Mouse (Mus musculus): ENCODE results near the gene Pck2. TPM values are rescaled to one million over a fixed set of nuclear protein-coding genes. Genes with fewer than 3 reads are reported as not detected.
A peak's percentile ranks its signal among the peaks of the same experiment; 100 is the strongest.

The Pck2 gene
- total RNA-seq (2014; fragmentation: Nextera tagmentation): 9.5 and 33.6 TPM in 2 replicates
- total RNA-seq (2017): 9.9 and 10.7 TPM in 2 replicates
- 23.9 and 34.9 TPM in 2 replicates for polyA plus RNA-seq (2012)

DNA sequence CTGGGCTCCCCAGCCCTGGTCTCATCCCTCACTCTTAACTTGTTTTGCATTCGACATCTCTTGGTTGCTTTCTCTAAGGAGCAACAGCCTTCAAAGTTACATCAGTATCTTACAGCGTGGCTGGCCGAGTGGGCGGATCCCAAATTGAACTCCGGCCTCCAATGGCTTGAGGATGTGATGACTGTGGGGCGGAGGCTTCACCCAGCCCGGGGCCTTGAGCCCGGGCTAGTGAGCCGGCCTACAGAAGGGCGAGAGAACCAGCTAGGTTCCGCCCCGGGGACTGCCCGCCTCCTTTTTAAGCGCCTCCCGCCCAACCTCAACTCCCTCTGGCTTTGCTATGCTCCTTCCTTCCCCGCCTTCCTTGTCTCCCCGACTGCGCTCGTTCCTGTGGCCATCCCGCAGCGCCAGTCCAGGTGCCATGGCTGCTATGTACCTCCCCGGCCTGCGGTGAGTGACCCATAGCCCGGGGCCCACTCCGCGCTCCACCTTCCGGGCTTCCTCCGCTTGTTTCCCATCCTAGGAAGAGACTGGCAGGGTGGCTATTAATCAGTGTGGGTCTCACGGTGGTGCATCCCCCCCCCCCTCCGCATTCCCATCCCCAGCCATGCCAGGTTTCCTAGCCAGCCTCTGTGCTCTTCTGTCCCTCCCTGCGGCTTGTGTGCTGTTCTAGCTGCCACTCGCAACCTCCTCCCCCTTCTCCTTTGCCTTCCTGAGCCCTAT lies at the start of gene Pck2:
Pck2 (plus strand) TSS at position 200 of the 720 bp plus-strand sequence.
- DNase-seq (ENCODE audit: low spot score): peak; percentile 93
- H3K4me3 ChIP-seq (ENCODE audit: low read depth, low read length): peak within 1 kb of the TSS; percentile 78
- TF ChIP-seq GATA2 (IDR thresholded peaks at IDR 0.05; ENCODE audit: borderline replicate concordance, low read depth, low read length): no peak
- TF ChIP-seq TAL1 (conservative IDR thresholded peaks at IDR 0.05; ENCODE audit: low read depth, low read length): no peak
- no peak for TF ChIP-seq GATA1 (IDR thresholded peaks at IDR 0.05; ENCODE audit: borderline replicate concordance, low read length)
- TF ChIP-seq CTCF (IDR thresholded peaks at IDR 0.05; ENCODE audit: low read depth, low read length): no peak
- TF ChIP-seq POLR2AphosphoS5 (IDR thresholded peaks at IDR 0.05; ENCODE audit: insufficient replicate concordance, low read depth, low read length): no peak
- peaks cover 39% of the 10 kb centered on the region for H3K4me1 ChIP-seq (ENCODE audit: insufficient read depth, low read depth, low read length)
- no peaks in the 10 kb centered on the region for H3K9me3 ChIP-seq (replicated peaks)
- H3K36me3 ChIP-seq (replicated peaks): peaks cover 37% of the 10 kb centered on the region
- H3K27me3 ChIP-seq (ENCODE audit: insufficient read depth, low read length): peaks cover 6% of the 10 kb centered on the region
- ATAC-seq (ENCODE audit: extremely low read depth, insufficient number of reproducible peaks, low FRiP score, poor library complexity, severe bottlenecking): peak; percentile 93

DNA sequence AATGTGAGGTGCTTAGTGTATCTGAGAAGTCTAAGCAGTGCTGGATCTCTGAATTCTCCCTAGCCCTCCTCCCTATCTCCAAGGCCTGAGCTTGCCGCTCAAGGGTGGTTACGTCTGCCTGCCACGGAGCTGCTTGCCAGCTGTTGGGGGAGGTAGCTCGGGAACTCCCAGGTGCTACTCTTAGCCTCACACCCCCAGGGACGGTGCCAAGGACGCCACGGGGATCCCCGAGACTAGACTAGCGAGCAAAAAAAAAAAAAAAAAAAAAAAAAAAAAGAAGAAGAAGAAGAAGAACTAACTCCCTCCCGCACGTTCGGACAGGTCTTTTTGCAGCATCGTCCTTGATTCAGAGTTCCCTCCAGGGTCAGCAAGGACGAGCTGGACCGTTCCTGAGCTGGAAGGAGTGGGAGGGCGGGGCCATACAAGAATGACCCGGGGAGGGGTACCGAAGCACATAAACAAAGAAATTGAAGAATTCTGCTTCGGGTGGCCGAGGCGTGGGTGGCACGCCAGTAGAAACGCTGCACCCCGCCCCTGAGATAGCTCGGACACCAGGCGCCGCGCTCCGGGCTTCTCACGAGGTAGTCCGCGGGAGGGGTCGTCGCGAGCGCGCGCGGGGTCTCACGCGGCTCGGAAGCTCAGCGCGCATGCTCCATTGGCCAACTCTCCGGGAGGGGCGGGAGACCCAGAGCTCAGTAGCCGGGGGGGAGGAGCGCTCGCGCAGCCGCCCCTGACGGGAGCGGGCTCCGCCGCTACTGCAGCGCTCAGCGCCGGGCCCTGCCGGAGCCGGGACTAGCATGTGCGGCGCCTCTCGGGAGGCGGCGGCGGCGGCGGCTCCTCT lies 49.5 kb upstream of the Pck2 start, which contains the start of gene Carmil3:
Carmil3 (plus strand) TSS at position 291 of the 841 bp plus-strand sequence.
- peaks cover 40% of the 10 kb centered on the region for H3K36me3 ChIP-seq (replicated peaks)
- ATAC-seq (ENCODE audit: extremely low read depth, insufficient number of reproducible peaks, low FRiP score, poor library complexity, severe bottlenecking) (no peak), DNase-seq (ENCODE audit: low spot score) (peak; percentile 70)
- H3K4me3 ChIP-seq (ENCODE audit: low read depth, low read length): peak within 1 kb of the TSS; percentile 75
- H3K27me3 ChIP-seq (ENCODE audit: insufficient read depth, low read length): peaks cover 15% of the 10 kb centered on the region; the same call in 1 of the 2 replicates
- H3K9me3 ChIP-seq (replicated peaks): no peaks in the 10 kb centered on the region
- TF ChIP-seq GATA2 (IDR thresholded peaks at IDR 0.05; ENCODE audit: borderline replicate concordance, low read depth, low read length) (no peak), POLR2AphosphoS5 (IDR thresholded peaks at IDR 0.05; ENCODE audit: insufficient replicate concordance, low read depth, low read length) (no peak), TAL1 (conservative IDR thresholded peaks at IDR 0.05; ENCODE audit: low read depth, low read length) (no peak), GATA1 (IDR thresholded peaks at IDR 0.05; ENCODE audit: borderline replicate concordance, low read length) (no peak), CTCF (IDR thresholded peaks at IDR 0.05; ENCODE audit: low read depth, low read length) (no peak)
- H3K4me1 ChIP-seq (ENCODE audit: insufficient read depth, low read depth, low read length): peaks cover 37% of the 10 kb centered on the region

DNA sequence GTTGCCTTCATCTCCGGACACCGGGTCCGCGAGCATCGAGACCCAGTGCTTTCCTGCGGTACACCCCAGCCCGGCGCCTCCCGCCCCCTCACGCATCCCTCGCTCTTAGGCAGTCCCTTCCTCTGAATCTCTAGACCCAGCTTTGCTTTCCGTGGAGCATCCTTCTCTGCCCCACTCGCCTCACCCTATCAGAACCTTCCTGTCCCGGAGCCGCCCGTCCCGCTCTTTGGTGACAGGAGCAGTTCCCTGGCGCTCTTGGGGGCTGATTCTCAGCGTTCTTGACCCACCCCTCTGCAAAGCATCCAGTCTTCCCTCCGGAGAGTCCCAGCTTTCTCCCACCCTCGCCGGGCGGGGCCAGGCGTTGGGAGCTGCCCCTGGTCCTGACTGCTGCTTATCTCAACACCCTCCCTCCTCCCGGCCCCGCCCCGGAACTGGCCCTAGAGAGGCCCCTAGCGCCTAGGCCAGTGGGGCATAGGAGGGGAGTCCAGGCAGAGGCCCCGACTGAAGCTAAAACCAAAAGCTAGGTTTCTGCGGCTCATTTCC lies 48.7 kb upstream of the Pck2 start:
- Histone ChIP-seq H3K4me3 (ENCODE audit: low read depth, low read length) (peak overlapping the region; percentile 75), H3K4me1 (ENCODE audit: insufficient read depth, low read depth, low read length) (peaks cover 41% of the 10 kb centered on the region), H3K9me3 (replicated peaks) (no peaks in the 10 kb centered on the region), H3K27me3 (ENCODE audit: insufficient read depth, low read length) (peaks cover 15% of the 10 kb centered on the region; the same call in 1 of the 2 replicates), H3K36me3 (replicated peaks) (peaks cover 33% of the 10 kb centered on the region)
- ATAC-seq (ENCODE audit: extremely low read depth, insufficient number of reproducible peaks, low FRiP score, poor library complexity, severe bottlenecking) (peak; percentile 93), DNase-seq (ENCODE audit: low spot score) (peak; percentile 83)
- TF ChIP-seq GATA1 (IDR thresholded peaks at IDR 0.05; ENCODE audit: borderline replicate concordance, low read length) (no peak), GATA2 (IDR thresholded peaks at IDR 0.05; ENCODE audit: borderline replicate concordance, low read depth, low read length) (no peak), POLR2AphosphoS5 (IDR thresholded peaks at IDR 0.05; ENCODE audit: insufficient replicate concordance, low read depth, low read length) (no peak), CTCF (IDR thresholded peaks at IDR 0.05; ENCODE audit: low read depth, low read length) (no peak), TAL1 (conservative IDR thresholded peaks at IDR 0.05; ENCODE audit: low read depth, low read length) (no peak)

DNA sequence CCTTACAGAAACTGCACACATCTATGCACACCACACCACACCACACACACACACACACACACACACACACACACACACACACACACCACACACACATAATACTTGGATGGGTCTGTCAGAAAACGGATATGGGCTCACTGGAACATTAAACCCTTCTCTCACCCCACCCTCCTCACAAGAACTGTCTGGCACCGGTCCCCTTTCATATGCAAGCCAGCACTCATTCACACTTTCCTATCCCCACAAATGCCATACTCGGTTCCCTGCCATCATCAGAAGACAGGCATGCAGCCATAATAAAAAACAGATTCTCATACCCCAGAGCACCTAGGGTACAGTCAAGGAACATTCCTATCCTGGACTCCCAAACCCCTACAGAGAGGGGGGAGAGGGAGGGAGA lies 48.0 kb upstream of the Pck2 start:
- H3K27me3 ChIP-seq (ENCODE audit: insufficient read depth, low read length): peaks cover 15% of the 10 kb centered on the region; the same call in 1 of the 2 replicates
- H3K4me3 ChIP-seq (ENCODE audit: low read depth, low read length): no peak overlapping the region
- DNase-seq (ENCODE audit: low spot score) (no peak), ATAC-seq (ENCODE audit: extremely low read depth, insufficient number of reproducible peaks, low FRiP score, poor library complexity, severe bottlenecking) (no peak)
- H3K36me3 ChIP-seq (replicated peaks): peaks cover 26% of the 10 kb centered on the region
- no peaks in the 10 kb centered on the region for H3K9me3 ChIP-seq (replicated peaks)
- TF ChIP-seq GATA1 (IDR thresholded peaks at IDR 0.05; ENCODE audit: borderline replicate concordance, low read length) (no peak), TAL1 (conservative IDR thresholded peaks at IDR 0.05; ENCODE audit: low read depth, low read length) (no peak), GATA2 (IDR thresholded peaks at IDR 0.05; ENCODE audit: borderline replicate concordance, low read depth, low read length) (no peak), POLR2AphosphoS5 (IDR thresholded peaks at IDR 0.05; ENCODE audit: insufficient replicate concordance, low read depth, low read length) (no peak), CTCF (IDR thresholded peaks at IDR 0.05; ENCODE audit: low read depth, low read length) (no peak)
- peaks cover 38% of the 10 kb centered on the region for H3K4me1 ChIP-seq (ENCODE audit: insufficient read depth, low read depth, low read length)

DNA sequence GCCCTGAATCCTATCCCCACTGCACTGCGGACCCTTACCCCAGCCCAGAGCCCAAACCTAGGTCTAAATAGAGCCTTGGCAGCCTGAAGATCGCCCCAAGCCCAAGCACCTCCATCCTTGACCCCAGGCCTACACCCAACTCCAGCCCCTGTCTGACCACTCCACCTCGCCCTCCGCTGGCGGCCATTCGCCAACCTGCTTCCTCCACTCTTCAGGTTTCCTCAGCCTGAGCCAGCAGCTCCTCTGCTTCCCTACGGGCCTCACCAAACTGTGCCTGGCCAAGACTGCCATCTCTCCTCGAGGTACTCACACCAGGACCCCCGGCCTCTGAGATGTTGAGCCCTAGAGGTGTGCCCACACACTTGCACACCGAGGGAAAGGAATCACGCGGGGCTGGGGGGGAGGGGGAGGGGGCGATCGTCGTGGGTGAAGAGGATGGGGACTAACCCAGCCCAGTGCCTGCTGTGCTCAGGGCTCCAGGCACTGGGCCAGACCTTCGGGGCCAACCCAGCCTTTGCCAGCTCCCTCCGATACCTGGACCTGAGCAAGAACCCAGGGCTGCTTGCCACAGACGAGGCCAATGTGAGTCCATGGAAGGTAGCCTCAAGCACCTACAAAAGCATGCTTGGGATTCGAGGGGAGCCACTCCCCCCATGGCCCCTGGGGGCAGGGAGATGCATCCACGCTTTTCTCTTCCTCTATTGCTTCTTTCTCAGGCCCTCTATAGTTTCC lies 44.4 kb upstream of the Pck2 start:
- no peaks in the 10 kb centered on the region for H3K36me3 ChIP-seq (replicated peaks)
- peaks cover 40% of the 10 kb centered on the region for H3K4me1 ChIP-seq (ENCODE audit: insufficient read depth, low read depth, low read length)
- DNase-seq (ENCODE audit: low spot score): no peak
- H3K27me3 ChIP-seq (ENCODE audit: insufficient read depth, low read length): peaks cover 34% of the 10 kb centered on the region
- TF ChIP-seq CTCF (IDR thresholded peaks at IDR 0.05; ENCODE audit: low read depth, low read length) (no peak), TAL1 (conservative IDR thresholded peaks at IDR 0.05; ENCODE audit: low read depth, low read length) (no peak), POLR2AphosphoS5 (IDR thresholded peaks at IDR 0.05; ENCODE audit: insufficient replicate concordance, low read depth, low read length) (no peak), GATA1 (IDR thresholded peaks at IDR 0.05; ENCODE audit: borderline replicate concordance, low read length) (no peak), GATA2 (IDR thresholded peaks at IDR 0.05; ENCODE audit: borderline replicate concordance, low read depth, low read length) (no peak)
- no peak overlapping the region for H3K4me3 ChIP-seq (ENCODE audit: low read depth, low read length)
- no peaks in the 10 kb centered on the region for H3K9me3 ChIP-seq (replicated peaks)
- no peak for ATAC-seq (ENCODE audit: extremely low read depth, insufficient number of reproducible peaks, low FRiP score, poor library complexity, severe bottlenecking)

All from G1E (cell line).